Comparison of ENCODE assay signal across 17 mouse cellular contexts in the genomic region with DNA sequence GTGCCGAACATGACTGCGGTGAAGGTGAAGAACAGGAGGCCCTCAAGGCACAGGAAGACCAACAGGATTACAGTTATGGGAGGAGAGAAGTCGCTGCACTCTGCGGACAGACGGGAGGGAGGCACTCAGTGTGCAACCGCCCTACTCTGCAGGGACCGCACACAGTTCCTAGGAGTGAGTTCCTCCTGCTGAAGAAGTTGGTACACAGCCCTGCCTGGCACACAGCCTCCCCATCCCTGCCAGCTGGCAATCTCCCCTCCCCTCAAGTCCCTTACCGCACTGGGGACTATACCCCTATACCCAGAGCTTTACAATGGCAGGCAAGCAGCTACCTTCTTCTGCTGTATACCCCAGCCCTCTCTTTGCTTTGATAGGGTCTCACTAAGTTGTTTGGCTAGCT. TPM values are rescaled to one million over a fixed set of nuclear protein-coding genes. Genes with fewer than 3 reads are reported as not detected.
A peak's percentile ranks its signal among the peaks of the same experiment; 100 is the strongest.
DNase-seq lines count a peak whose midpoint lies in the region; ATAC-seq and TF ChIP-seq lines count a peak whose summit lies in the region.
"Had no signal": no experiment of that assay in that cellular context is flagged by ENCODE, and none has a peak within 500 bp of the region (broad histone marks: within the 10 kb centered on the region; RNA-seq: fewer than 3 reads in every experiment).

No protein-coding gene starts in this region.

- H3K4me3 ChIP-seq in hindbrain, postnatal 0 days (ENCODE audit: low read length), result no peak overlapping the region
- no peak overlapping the region for H3K4me3 ChIP-seq in hindbrain, embryonic 13.5 days
- no peak overlapping the region for H3K4me3 ChIP-seq in bone marrow, adult 2 months (replicated peaks; ENCODE audit: control insufficient read depth, low read depth, low read length)
- H3K4me3 ChIP-seq: embryonic facial prominence, embryonic 15.5 days; limb, embryonic 15.5 days; neural tube, embryonic 12.5 days had no signal

- WGBS in hindbrain, postnatal 0 days, result 57% methylated on average over 8 of the region's 8 CpGs
- WGBS in hindbrain, embryonic 13.5 days, result 95% methylated on average over 8 of the region's 8 CpGs
- 85% methylated on average over 8 of the region's 8 CpGs for WGBS in bone marrow, adult 2 months

- H3K4me2 ChIP-seq in hindbrain, postnatal 0 days (ENCODE audit: low read depth, low read length), result no peak overlapping the region
- H3K4me2 ChIP-seq in hindbrain, embryonic 13.5 days, result no peak overlapping the region
- H3K4me2 ChIP-seq: embryonic facial prominence, embryonic 15.5 days; limb, embryonic 15.5 days; neural tube, embryonic 12.5 days had no signal

- TF ChIP-seq POLR2A in bone marrow, adult 2 months (IDR thresholded peaks at IDR 0.05; ENCODE audit: borderline replicate concordance, control insufficient read depth, low read depth, low read length), result no peak

- H3K27ac ChIP-seq in hindbrain, postnatal 0 days, result no peak overlapping the region
- no peak overlapping the region for H3K27ac ChIP-seq in hindbrain, embryonic 13.5 days
- H3K27ac ChIP-seq in bone marrow, adult 2 months (ENCODE audit: control insufficient read depth, insufficient read depth, low read depth, low read length, poor library complexity), result 0 out of 2 replicates have a peak overlapping the region, but pooled peaks have one; percentile 4
- H3K27ac ChIP-seq: embryonic facial prominence, embryonic 15.5 days; limb, embryonic 15.5 days; neural tube, embryonic 12.5 days had no signal

- H3K4me1 ChIP-seq in hindbrain, postnatal 0 days (ENCODE audit: insufficient read depth, low read length), result no peaks in the 10 kb centered on the region
- H3K4me1 ChIP-seq in hindbrain, embryonic 13.5 days (replicated peaks), result no peaks in the 10 kb centered on the region
- peaks cover 2% of the 10 kb centered on the region; the same call in 1 of the 2 replicates for H3K4me1 ChIP-seq in bone marrow, adult 2 months (ENCODE audit: control insufficient read depth, insufficient read depth, low read length)
- H3K4me1 ChIP-seq: embryonic facial prominence, embryonic 15.5 days; neural tube, embryonic 12.5 days had no signal

- no peaks in the 10 kb centered on the region for H3K27me3 ChIP-seq in hindbrain, postnatal 0 days (ENCODE audit: insufficient read depth, low read length)
- H3K27me3 ChIP-seq in hindbrain, embryonic 13.5 days, result no peaks in the 10 kb centered on the region
- H3K27me3 ChIP-seq: embryonic facial prominence, embryonic 15.5 days; limb, embryonic 15.5 days; neural tube, embryonic 12.5 days had no signal

- H3K9ac ChIP-seq in hindbrain, postnatal 0 days (replicated peaks; ENCODE audit: low read length), result no peak overlapping the region
- H3K9ac ChIP-seq in hindbrain, embryonic 13.5 days, result no peak overlapping the region
- H3K9ac ChIP-seq: embryonic facial prominence, embryonic 15.5 days; limb, embryonic 15.5 days; neural tube, embryonic 12.5 days had no signal

- no peaks in the 10 kb centered on the region for H3K9me3 ChIP-seq in hindbrain, postnatal 0 days (ENCODE audit: low read length)
- no peaks in the 10 kb centered on the region for H3K9me3 ChIP-seq in hindbrain, embryonic 13.5 days
- H3K9me3 ChIP-seq: embryonic facial prominence, embryonic 15.5 days; limb, embryonic 15.5 days; neural tube, embryonic 12.5 days had no signal

- H3K36me3 ChIP-seq in hindbrain, postnatal 0 days (ENCODE audit: insufficient read depth, low read length), result peaks cover 58% of the 10 kb centered on the region
- peaks cover 81% of the 10 kb centered on the region for H3K36me3 ChIP-seq in hindbrain, embryonic 13.5 days

- peak; percentile 50 to 53 for DNase-seq in cerebellum, adult 18-20 months
- DNase-seq in cerebellum, adult 8-10 months, result no peak
- peak; percentile 53 for DNase-seq in hindbrain, postnatal 0 days (ENCODE audit: low spot score)
- peak; percentile 48 to 60 for DNase-seq in cerebellum, postnatal 14 days
- no peak for DNase-seq in retina, postnatal 1 day
- no peak for DNase-seq in embryo, embryonic 9.5 days (ENCODE audit: extremely low spot score)
- DNase-seq: B cell, adult 2 months; gastrocnemius, postnatal 14 days; heart, postnatal 10 days; kidney, adult 2 months; kidney, postnatal 14 days; lung, postnatal 10 days had no signal

- ATAC-seq in hindbrain, postnatal 0 days, result peak; percentile 41; the same call in 1 of the 2 replicates
- no peak for ATAC-seq in hindbrain, embryonic 13.5 days (ENCODE audit: low FRiP score)

- TF ChIP-seq CTCF in hindbrain, postnatal 0 days (IDR thresholded peaks at IDR 0.05; ENCODE audit: low read depth), result no peak
- TF ChIP-seq CTCF in bone marrow, adult 2 months (IDR thresholded peaks at IDR 0.05; ENCODE audit: control insufficient read depth, insufficient read depth, low read length), result no peak

RNA-seq across cellular contexts. Expression of gene Zdhhc7, which starts 18.0 kb away (rescaled TPM):
- total RNA-seq in hindbrain, postnatal 0 days (2014; rRNA removed), result 37.7 and 46.2 TPM in 2 replicates
- polyA plus RNA-seq in hindbrain, postnatal 0 days (2015; fragmentation: Nextera tagmentation; extraction: Ambion mirVana), result 25.3 and 26.6 TPM in 2 replicates
- 27.9 and 29.3 TPM in 2 replicates for polyA plus RNA-seq in hindbrain, embryonic 13.5 days (2015; fragmentation: Nextera tagmentation; extraction: Ambion mirVana)
- 8.6 and 18.7 TPM in 2 replicates for polyA plus RNA-seq in bone marrow, adult 2 months (2011; ENCODE audit: insufficient read depth, insufficient read length, low replicate concordance, missing spikeins)

RNA-seq across cellular contexts. Expression of gene 6430548M08Rik, which starts 30.7 kb away (rescaled TPM):
- 66.1 and 75.6 TPM in 2 replicates for total RNA-seq in hindbrain, postnatal 0 days (2014; rRNA removed)
- 33.9 and 35.6 TPM in 2 replicates for polyA plus RNA-seq in hindbrain, postnatal 0 days (2015; fragmentation: Nextera tagmentation; extraction: Ambion mirVana)
- polyA plus RNA-seq in hindbrain, embryonic 13.5 days (2015; fragmentation: Nextera tagmentation; extraction: Ambion mirVana), result 23.2 and 24.8 TPM in 2 replicates
- polyA plus RNA-seq in bone marrow, adult 2 months (2011; ENCODE audit: insufficient read depth, insufficient read length, low replicate concordance, missing spikeins), result 30.4 and 78.7 TPM in 2 replicates

Comparison
In these comparisons a context has a peak if more than half of its experiments do, and no peak if none do; other contexts are left out.
1. DNase-seq: peak in cerebellum, adult 18-20 months (2 of 2), hindbrain, postnatal 0 days (single experiment) and cerebellum, postnatal 14 days (2 of 2); none in cerebellum, adult 8-10 months (single experiment), retina, postnatal 1 day (single experiment) and embryo, embryonic 9.5 days (single experiment).